Mouse (Mus musculus) embryonic facial prominence, embryonic 10.5 days (tissue): ENCODE results near the gene Lpin3. TPM values are rescaled to one million over a fixed set of nuclear protein-coding genes. Genes with fewer than 3 reads are reported as not detected.

Experiments used
- DNase-seq: peaks from one replicate; pipeline ENCODE4 v3.0.0-alpha.2; 2017; ENCODE audit warnings: low spot score
- H3K27ac ChIP-seq: fragments of 300-500 bp; sonication (generic); replicated peaks from 2 replicates; pipeline ENCODE4 v1.5.1; 2016; ENCODE audit warnings: mild to moderate bottlenecking
- H3K27me3 ChIP-seq: fragments of 300-500 bp; sonication (generic); replicated peaks from 2 replicates; pipeline ENCODE4 v1.6.1; 2016; ENCODE audit warnings: low read depth, mild to moderate bottlenecking; ENCODE audit not compliant: poor library complexity, severe bottlenecking
- H3K36me3 ChIP-seq: fragments of 300-500 bp; sonication (generic); replicated peaks from 2 replicates; pipeline ENCODE4 v1.6.1; 2016; ENCODE audit warnings: mild to moderate bottlenecking, moderate library complexity
- H3K4me1 ChIP-seq: fragments of 300-500 bp; sonication (generic); 2 replicates; pipeline ENCODE4 v1.6.1; 2016
- H3K4me3 ChIP-seq: fragments of 300-500 bp; sonication (generic); 2 replicates; pipeline ENCODE4 v1.5.1; 2016; ENCODE audit warnings: mild to moderate bottlenecking, moderate library complexity
- H3K9me3 ChIP-seq: fragments of 300-500 bp; sonication (generic); 2 replicates; pipeline ENCODE4 v1.6.1; 2016; ENCODE audit warnings: mild to moderate bottlenecking
- WGBS: fragments of 180-500 bp; shearing (Covaris S2); methylation state at CpG from one replicate; pipeline ENCODE4 v1.1.7; 2016; 5-methylcytosine and 5-hydroxymethylcytosine counted together
- polyA plus RNA-seq: library from polyadenylated mRNA; unstranded; fragments of >200 nt; fragmentation: Nextera tagmentation; extraction: Ambion mirVana; gene quantifications from 2 replicates; pipeline ENCODE4 v1.2.1, GENCODE M21; 2016

Gene Lpin3
- polyA plus RNA-seq, 1 experiment from 2014 or later, result 2.0 TPM

DNA sequence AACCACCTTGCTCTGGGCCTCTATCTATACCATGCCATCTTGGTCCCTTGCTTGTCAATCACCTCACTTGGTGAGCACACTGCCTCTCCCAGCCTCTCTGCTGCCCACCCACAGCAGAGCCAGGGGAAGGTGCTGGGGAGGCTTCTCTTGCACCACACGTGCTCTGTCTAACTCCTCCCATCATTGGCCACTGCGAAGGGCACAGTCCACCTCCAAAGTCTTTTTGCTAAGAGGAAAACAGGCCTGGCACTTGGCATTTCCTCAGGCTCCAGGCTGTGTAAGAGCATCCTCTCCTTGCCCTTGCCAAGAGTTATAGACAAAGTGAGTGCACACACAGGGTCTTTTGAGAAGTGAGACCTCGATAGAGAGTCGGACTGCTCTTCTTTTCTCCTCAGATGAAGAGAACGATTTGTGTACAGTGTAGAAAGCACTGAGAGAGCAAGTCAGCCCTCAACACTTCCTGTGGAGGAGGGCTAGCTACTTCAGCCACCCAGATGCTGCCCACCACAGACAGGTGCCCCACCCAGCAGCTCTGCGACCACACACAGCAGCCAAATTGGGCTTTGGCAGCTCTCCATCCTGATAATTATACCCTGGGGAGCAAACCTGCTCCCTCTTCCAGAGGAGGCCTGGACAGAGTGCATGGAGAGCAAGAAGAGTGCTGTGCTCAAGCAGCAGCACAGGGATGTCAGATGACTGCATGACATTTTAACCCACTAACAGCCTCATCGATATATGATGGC, 72.8 kb downstream of the Lpin3 start:
- 89% methylated on average over 7 of the region's 7 CpGs for WGBS
- no peak overlapping the region for H3K27ac ChIP-seq
- peaks cover 96% of the 10 kb centered on the region for H3K36me3 ChIP-seq

DNA sequence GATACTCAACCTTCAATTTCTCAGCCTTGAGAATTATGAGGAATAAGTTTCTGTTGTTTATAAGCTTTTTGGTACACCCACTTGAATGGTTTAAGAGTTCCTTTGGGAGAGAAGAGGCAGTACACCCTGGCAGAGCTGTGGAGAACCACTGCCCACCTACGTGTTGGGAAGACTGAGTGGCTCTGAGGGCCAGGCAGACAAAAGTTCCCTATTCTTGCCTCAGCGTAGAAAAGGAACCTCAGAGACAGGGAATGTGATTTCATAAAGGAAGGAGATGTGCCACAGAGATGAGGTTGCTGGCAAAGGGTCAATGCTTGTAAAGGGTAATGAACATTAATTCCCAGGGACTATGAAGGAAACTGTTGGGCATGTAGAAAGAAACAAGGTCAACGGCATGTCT, 74.1 kb downstream of the Lpin3 start:
- Histone ChIP-seq H3K36me3 (peaks cover 95% of the 10 kb centered on the region), H3K27me3 (no peaks in the 10 kb centered on the region), H3K4me3 (no peak overlapping the region), H3K9me3 (no peaks in the 10 kb centered on the region), H3K4me1 (no peaks in the 10 kb centered on the region), H3K27ac (no peak overlapping the region)
- DNase-seq, result no peak
- 92% methylated on average over 3 of the region's 3 CpGs for WGBS

More for the DNA sequence above, 72.8 kb downstream of the Lpin3 start:
- DNase-seq, result no peak
- no peak overlapping the region for H3K4me3 ChIP-seq
- no peaks in the 10 kb centered on the region for H3K27me3 ChIP-seq
- H3K4me1 ChIP-seq, result no peaks in the 10 kb centered on the region
- no peaks in the 10 kb centered on the region for H3K9me3 ChIP-seq

GRCm38 (mm10) chr2:160955331-160955730, 74.9 kb downstream of the Lpin3 start:
- H3K9me3 ChIP-seq, result no peaks in the 10 kb centered on the region
- H3K36me3 ChIP-seq, result peaks cover 95% of the 10 kb centered on the region
- no peaks in the 10 kb centered on the region for H3K4me1 ChIP-seq
- no peak overlapping the region for H3K27ac ChIP-seq
- H3K4me3 ChIP-seq, result no peak overlapping the region
- no peaks in the 10 kb centered on the region for H3K27me3 ChIP-seq
- DNase-seq, result no peak
- WGBS, result 78% methylated on average over 7 of the region's 7 CpGs

Other genes with a start within 250 kb of the Lpin3 start
- 115 and 117 TPM in 2 replicates for gene Top1, start 234.8 kb upstream of the Lpin3 start, polyA plus RNA-seq
- gene Plcg1, start 149.4 kb upstream of the Lpin3 start, polyA plus RNA-seq, result 80.9 and 81.8 TPM in 2 replicates
- 6.7 and 7.6 TPM in 2 replicates for gene Zhx3, start 7.7 kb upstream of the Lpin3 start, polyA plus RNA-seq
- gene Emilin3, start 31.7 kb downstream of the Lpin3 start, polyA plus RNA-seq, result 2.2 and 3.5 TPM in 2 replicates
- gene Chd6, start 228.4 kb downstream of the Lpin3 start, polyA plus RNA-seq, result 31.0 and 34.4 TPM in 2 replicates